Mouse (Mus musculus) hindbrain, embryonic 16.5 days (tissue): ENCODE measurements around the gene Fzd4. TPM values are rescaled to one million over a fixed set of nuclear protein-coding genes. Genes with fewer than 3 reads are reported as not detected.
A peak's percentile ranks its signal among the peaks of the same experiment; 100 is the strongest.

Experiments
- ATAC-seq: fragments of 200-750 bp; cut with Nextera tagmentation; 2 replicates; pipeline ENCODE4 v1.8.0; 2017; ENCODE audit warnings: moderate TSS enrichment, moderate library complexity
- H3K27ac ChIP-seq: fragments of 300-500 bp; sonication (generic); 2 replicates; pipeline ENCODE4 v1.5.1; 2014; ENCODE audit warnings: low read depth, mild to moderate bottlenecking, control low read depth, low read length, moderate library complexity
- H3K27me3 ChIP-seq: fragments of 300-500 bp; sonication (generic); replicated peaks from 2 replicates; pipeline ENCODE4 v1.6.1; 2014; ENCODE audit warnings: low read length; ENCODE audit not compliant: control insufficient read depth, insufficient read depth
- H3K36me3 ChIP-seq: fragments of 300-500 bp; sonication (generic); 2 replicates; pipeline ENCODE4 v1.6.1; 2014; ENCODE audit warnings: mild to moderate bottlenecking, low read length, moderate library complexity, mixed read lengths; ENCODE audit not compliant: control insufficient read depth, insufficient read depth
- H3K4me1 ChIP-seq: fragments of 300-500 bp; sonication (generic); 2 replicates; pipeline ENCODE4 v1.6.1; 2014; ENCODE audit warnings: low read depth, low read length; ENCODE audit not compliant: control insufficient read depth, insufficient read depth
- H3K4me2 ChIP-seq: fragments of 300-500 bp; sonication (generic); 2 replicates; pipeline ENCODE4 v1.6.1; 2014; ENCODE audit warnings: mild to moderate bottlenecking, low read length, control low read depth, moderate library complexity
- H3K4me3 ChIP-seq: fragments of 300-500 bp; sonication (generic); 2 replicates; pipeline ENCODE4 v1.5.1; 2014; ENCODE audit warnings: mild to moderate bottlenecking, low read length, control low read depth, moderate library complexity
- H3K9ac ChIP-seq: fragments of 300-500 bp; sonication (generic); 2 replicates; pipeline ENCODE4 v1.6.1; 2014; ENCODE audit warnings: low read depth, mild to moderate bottlenecking, control low read depth, low read length, moderate library complexity
- H3K9me3 ChIP-seq: fragments of 300-500 bp; sonication (generic); 2 replicates; pipeline ENCODE4 v1.6.1; 2014; ENCODE audit warnings: mild to moderate bottlenecking, low read length, moderate library complexity; ENCODE audit not compliant: control insufficient read depth
- WGBS: fragments of 180-500 bp; shearing (Covaris S2); extraction: QIAGEN DNeasy Blood & Tissue Kit; methylation state at CpG from one replicate; pipeline ENCODE4 v1.1.7; 2014; 5-methylcytosine and 5-hydroxymethylcytosine counted together
- polyA plus RNA-seq: library from polyadenylated mRNA; unstranded; fragments of >200 nt; fragmentation: Nextera tagmentation; extraction: Ambion mirVana; gene quantifications from 2 replicates; pipeline ENCODE4 v1.2.1, GENCODE M21; 2015

The Fzd4 gene
- polyA plus RNA-seq, 1 experiment from 2014 or later, result 2.1 TPM

DNA sequence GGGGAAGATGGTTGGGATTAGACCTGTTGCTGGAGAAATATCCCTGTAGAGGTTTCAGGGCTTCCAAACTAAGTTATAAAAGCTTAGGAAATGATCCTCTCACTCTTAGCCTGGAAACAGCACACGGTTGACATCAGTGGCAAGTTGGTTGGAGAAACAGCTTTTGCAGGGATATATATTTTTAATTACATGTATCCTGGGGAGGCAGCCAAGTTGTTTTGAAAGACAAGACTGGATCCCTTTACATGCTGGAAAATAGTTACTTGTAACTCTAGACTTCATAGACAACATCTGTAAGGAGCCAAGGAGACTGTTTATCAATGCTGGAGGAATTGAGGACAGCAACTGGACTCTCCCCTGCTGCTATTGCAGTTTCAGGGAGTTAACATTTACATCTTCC is 1.9 kb downstream of the Fzd4 start:
- H3K27ac ChIP-seq, result no peak overlapping the region
- no peaks in the 10 kb centered on the region for H3K27me3 ChIP-seq
- 67% methylated on average over 1 of the region's 1 CpGs for WGBS
- no peak overlapping the region for H3K9ac ChIP-seq
- H3K4me2 ChIP-seq, result no peak overlapping the region; the same call in 1 of the 2 replicates
- no peaks in the 10 kb centered on the region; the same call in 1 of the 2 replicates for H3K36me3 ChIP-seq
- no peak for ATAC-seq
- H3K4me3 ChIP-seq, result no peak overlapping the region
- H3K9me3 ChIP-seq, result no peaks in the 10 kb centered on the region
- H3K4me1 ChIP-seq, result peaks cover 8% of the 10 kb centered on the region

DNA sequence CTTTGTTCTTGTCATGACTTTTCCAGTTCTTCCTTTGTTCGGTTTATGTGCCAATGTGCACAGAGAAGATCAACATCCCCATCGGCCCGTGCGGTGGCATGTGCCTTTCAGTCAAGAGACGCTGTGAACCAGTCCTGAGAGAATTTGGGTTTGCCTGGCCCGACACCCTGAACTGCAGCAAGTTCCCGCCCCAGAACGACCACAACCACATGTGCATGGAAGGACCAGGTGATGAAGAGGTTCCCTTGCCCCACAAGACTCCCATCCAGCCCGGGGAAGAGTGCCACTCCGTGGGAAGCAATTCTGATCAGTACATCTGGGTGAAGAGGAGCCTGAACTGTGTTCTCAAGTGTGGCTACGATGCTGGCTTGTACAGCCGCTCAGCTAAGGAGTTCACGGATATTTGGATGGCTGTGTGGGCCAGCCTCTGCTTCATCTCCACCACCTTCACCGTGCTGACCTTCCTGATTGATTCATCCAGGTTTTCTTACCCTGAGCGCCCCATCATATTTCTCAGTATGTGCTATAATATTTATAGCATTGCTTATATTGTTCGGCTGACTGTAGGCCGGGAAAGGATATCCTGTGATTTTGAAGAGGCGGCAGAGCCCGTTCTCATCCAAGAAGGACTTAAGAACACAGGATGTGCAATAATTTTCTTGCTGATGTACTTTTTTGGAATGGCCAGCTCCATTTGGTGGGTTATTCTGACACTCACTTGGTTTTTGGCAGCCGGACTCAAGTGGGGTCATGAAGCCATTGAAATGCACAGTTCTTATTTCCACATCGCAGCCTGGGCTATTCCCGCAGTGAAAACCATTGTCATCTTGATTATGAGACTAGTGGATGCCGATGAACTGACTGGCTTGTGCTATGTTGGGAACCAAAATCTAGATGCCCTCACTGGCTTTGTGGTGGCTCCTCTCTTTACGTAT is 3.1 kb downstream of the Fzd4 start:
- ATAC-seq, result no peak
- 92% methylated on average over 24 of the region's 24 CpGs for WGBS
- no peak overlapping the region for H3K9ac ChIP-seq

DNA sequence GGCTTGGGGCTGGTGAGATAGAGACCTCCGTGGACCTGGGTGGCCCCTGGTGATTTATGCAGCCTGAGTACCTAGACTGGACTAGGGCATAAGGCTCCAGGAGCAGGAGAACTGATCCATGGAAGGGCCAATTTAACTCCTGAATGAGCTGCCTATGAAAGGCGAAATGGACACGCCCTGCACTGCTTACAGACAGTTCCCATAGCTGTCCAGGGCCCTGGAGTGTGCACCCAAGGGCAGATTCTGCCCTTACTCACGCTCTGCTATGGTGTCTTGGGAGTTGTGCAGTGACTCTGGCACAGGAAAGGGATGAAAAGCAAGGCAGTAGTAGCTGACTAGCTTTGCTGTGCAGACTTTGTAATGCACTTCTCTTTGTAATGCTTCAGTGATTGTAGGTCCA is 6.1 kb downstream of the Fzd4 start:
- H3K9me3 ChIP-seq, result no peaks in the 10 kb centered on the region
- no peak overlapping the region for H3K4me3 ChIP-seq
- no peaks in the 10 kb centered on the region; the same call in 1 of the 2 replicates for H3K36me3 ChIP-seq
- no peaks in the 10 kb centered on the region for H3K27me3 ChIP-seq
- no peak overlapping the region for H3K9ac ChIP-seq
- no peak overlapping the region for H3K27ac ChIP-seq
- no peaks in the 10 kb centered on the region for H3K4me1 ChIP-seq
- WGBS, result 77% methylated on average over 4 of the region's 4 CpGs
- no peak overlapping the region for H3K4me2 ChIP-seq
- ATAC-seq, result no peak

More for the DNA sequence above, 3.1 kb downstream of the Fzd4 start:
- H3K4me2 ChIP-seq, result no peak overlapping the region
- H3K36me3 ChIP-seq, result no peaks in the 10 kb centered on the region; the same call in 1 of the 2 replicates
- no peaks in the 10 kb centered on the region for H3K9me3 ChIP-seq
- peaks cover 8% of the 10 kb centered on the region for H3K4me1 ChIP-seq
- H3K4me3 ChIP-seq, result no peak overlapping the region
- H3K27me3 ChIP-seq, result no peaks in the 10 kb centered on the region
- no peak overlapping the region for H3K27ac ChIP-seq

DNA sequence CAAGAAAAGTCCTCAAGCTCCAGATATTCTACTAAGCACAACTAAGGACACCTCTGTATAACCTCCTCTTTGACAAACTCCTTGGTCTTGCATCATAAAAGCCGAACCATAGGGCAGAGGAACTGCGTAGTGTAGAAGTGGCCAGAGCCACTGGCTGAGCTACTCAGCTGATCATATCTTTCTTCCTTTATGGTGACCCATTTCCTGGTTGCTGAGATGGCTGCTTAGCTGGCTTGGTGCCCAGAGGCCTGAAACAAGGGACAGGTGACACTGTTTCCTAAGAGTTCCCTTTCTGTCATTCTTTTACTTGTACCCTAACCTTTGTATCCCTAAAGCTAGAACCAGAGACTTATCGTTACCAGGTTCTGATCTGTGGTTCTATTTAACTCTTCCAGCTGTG is 7.2 kb downstream of the Fzd4 start:
- no peak overlapping the region for H3K4me2 ChIP-seq
- no peak overlapping the region for H3K9ac ChIP-seq
- H3K4me3 ChIP-seq, result no peak overlapping the region
- no peak for ATAC-seq
- H3K9me3 ChIP-seq, result no peaks in the 10 kb centered on the region
- 94% methylated on average over 3 of the region's 3 CpGs for WGBS
- no peaks in the 10 kb centered on the region for H3K27me3 ChIP-seq
- no peaks in the 10 kb centered on the region for H3K4me1 ChIP-seq
- H3K27ac ChIP-seq, result no peak overlapping the region
- no peaks in the 10 kb centered on the region; the same call in 1 of the 2 replicates for H3K36me3 ChIP-seq

DNA sequence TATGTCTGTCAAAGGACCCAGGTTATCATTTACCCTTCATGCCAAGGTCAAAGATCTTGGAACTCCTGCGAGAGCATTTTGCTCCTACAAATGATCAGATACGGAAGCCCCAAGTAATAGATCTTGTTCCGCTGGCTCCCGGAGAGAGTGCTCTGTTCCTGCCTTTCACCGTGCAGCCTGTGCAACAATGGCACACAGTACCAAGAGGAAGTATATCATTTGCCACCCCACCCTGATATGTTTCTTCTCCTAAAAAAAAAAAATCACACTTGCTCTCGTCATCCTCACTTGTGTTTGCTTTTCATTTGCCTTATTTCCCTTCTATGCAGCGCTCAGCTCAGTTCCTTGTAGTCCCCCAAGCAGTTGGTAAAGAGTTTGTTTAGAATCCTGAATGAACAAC is 7.9 kb downstream of the Fzd4 start:
- H3K9ac ChIP-seq, result no peak overlapping the region
- H3K4me1 ChIP-seq, result no peaks in the 10 kb centered on the region
- no peaks in the 10 kb centered on the region for H3K27me3 ChIP-seq
- H3K27ac ChIP-seq, result no peak overlapping the region
- H3K36me3 ChIP-seq, result no peaks in the 10 kb centered on the region; the same call in 1 of the 2 replicates
- 81% methylated on average over 7 of the region's 7 CpGs for WGBS
- no peaks in the 10 kb centered on the region for H3K9me3 ChIP-seq
- no peak overlapping the region for H3K4me2 ChIP-seq
- no peak for ATAC-seq
- H3K4me3 ChIP-seq, result no peak overlapping the region

DNA sequence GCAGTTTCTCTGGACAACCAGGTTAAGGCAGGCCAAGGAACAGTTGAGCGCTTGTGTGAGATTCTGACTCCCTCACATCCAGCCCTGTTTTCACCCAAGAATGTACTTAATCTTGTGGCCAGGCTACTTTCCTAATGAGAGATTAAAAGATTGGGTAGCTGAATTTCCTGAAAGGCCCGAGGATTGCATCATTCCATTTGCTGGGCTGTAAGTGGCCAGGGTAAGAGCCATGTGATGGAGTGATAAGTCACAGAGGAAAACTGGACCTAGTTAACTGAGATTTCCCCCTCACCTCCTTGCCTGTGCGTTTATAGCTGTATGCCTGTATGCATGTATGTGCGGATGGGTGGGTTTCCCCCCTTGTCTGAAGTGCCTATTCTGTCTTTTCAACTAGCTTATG is 11.9 kb downstream of the Fzd4 start:
- no peaks in the 10 kb centered on the region for H3K36me3 ChIP-seq
- no peak overlapping the region for H3K4me2 ChIP-seq
- H3K27ac ChIP-seq, result no peak overlapping the region
- WGBS, result 86% methylated on average over 4 of the region's 4 CpGs
- ATAC-seq, result no peak
- no peaks in the 10 kb centered on the region for H3K4me1 ChIP-seq
- no peaks in the 10 kb centered on the region for H3K27me3 ChIP-seq
- no peak overlapping the region for H3K4me3 ChIP-seq
- H3K9ac ChIP-seq, result no peak overlapping the region
- no peaks in the 10 kb centered on the region for H3K9me3 ChIP-seq

DNA sequence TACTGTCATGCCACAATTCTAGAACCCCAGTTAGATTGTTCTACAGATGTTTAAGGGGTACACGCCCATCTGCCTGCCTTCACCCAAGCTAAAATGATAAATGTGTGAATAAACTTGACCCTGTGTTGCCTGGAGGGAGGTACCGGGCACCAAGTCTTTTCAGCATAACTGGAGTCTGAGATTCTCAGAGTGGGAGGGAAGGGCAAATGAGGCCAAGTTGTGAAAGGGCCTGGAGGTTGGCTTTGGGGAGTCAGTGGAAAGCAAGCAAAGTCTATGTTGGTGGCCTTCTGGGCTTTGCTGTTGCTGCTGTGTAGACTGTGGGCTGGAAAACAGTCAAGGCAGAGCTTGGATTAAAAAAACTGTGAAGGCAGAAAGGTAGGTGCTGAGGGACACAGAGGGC is 13.6 kb downstream of the Fzd4 start:
- no peaks in the 10 kb centered on the region for H3K36me3 ChIP-seq
- H3K4me3 ChIP-seq, result no peak overlapping the region
- no peak overlapping the region for H3K9ac ChIP-seq
- no peaks in the 10 kb centered on the region for H3K9me3 ChIP-seq
- WGBS, result 72% methylated on average over 2 of the region's 2 CpGs
- no peaks in the 10 kb centered on the region for H3K27me3 ChIP-seq
- no peak overlapping the region for H3K27ac ChIP-seq
- no peaks in the 10 kb centered on the region for H3K4me1 ChIP-seq
- no peak for ATAC-seq
- no peak overlapping the region for H3K4me2 ChIP-seq

DNA sequence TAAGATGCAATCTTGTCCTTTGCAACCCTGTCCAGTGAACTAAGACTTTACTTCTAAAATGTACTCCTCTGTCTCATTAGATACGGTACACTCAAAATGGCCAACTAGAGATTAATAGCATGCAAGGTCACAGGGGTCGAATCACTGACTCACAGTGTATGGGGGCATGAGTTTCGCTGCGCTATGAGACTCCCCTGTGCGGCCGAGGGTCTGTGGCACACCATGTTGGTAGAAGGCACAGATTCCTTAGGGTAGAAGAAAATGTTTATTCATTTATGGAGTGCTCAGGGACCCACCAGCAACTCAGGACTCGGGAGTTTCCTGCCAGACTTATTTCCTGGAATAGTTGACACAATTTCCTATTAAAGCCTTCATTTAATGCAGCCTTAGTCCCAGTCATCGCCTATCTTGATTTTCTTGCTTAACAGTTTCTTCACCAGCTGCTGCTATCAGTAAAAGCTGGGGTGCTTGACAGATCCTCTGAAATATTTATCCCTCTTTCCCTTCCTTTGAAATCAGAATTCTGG is 14.0 kb downstream of the Fzd4 start:
- H3K4me2 ChIP-seq, result no peak overlapping the region
- no peaks in the 10 kb centered on the region for H3K27me3 ChIP-seq
- H3K36me3 ChIP-seq, result no peaks in the 10 kb centered on the region
- H3K4me3 ChIP-seq, result no peak overlapping the region
- no peaks in the 10 kb centered on the region for H3K4me1 ChIP-seq
- 64% methylated on average over 8 of the region's 8 CpGs for WGBS
- no peaks in the 10 kb centered on the region for H3K9me3 ChIP-seq
- no peak overlapping the region for H3K9ac ChIP-seq
- no peak for ATAC-seq
- no peak overlapping the region for H3K27ac ChIP-seq

DNA sequence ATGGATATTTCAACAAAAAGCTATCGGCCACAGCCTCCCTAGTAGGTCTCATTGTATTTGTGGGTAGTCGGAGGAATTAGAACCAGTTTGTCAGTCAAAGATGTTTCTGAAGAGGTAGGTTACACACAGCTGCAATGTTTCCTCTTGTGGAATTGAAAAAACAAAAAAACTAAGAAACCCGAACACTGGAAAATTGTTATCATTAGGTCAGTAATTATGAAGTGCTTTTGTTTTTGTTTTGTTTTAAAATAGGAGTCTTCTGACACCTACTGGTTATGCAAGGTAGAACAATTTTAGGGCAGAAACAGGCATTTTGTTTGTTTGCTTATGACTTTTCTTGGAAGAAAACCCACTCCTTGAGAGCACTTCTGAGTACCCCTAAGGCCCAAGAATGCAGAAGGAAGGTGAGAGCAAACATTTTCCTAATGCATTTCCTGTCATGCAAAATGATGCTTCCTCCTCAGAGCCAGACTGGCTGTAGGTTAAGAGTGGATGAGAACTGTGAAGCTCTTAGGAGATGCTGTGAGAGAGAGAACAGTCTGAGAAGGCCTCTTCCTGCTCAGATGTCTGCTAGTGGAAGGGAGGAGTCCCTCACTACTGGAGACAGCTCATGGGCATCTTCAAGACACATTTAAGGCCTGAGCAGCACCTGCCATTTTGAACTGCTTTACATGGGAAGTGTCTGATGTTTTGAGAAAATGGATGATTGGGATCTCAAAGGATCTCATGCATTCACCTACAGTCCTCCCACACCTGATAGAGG is 14.9 kb downstream of the Fzd4 start:
- Histone ChIP-seq H3K36me3 (no peaks in the 10 kb centered on the region), H3K4me2 (no peak overlapping the region), H3K27ac (no peak overlapping the region), H3K4me3 (no peak overlapping the region), H3K9ac (no peak overlapping the region), H3K9me3 (no peaks in the 10 kb centered on the region), H3K27me3 (no peaks in the 10 kb centered on the region), H3K4me1 (no peaks in the 10 kb centered on the region)
- peak; percentile 29; the same call in 1 of the 2 replicates for ATAC-seq
- 58% methylated on average over 3 of the region's 3 CpGs for WGBS
